Mouse (Mus musculus): ENCODE data around the gene Ptgdr. TPM values are rescaled to one million over a fixed set of nuclear protein-coding genes. Genes with fewer than 3 reads are reported as not detected.

Ptgdr gene
- polyA plus RNA-seq, 1 experiment from 2014 or later, result 0.47 TPM

Other genes with a start within 250 kb of the Ptgdr start
- not detected in 2 replicates for gene Gm5624, start 231.4 kb downstream of the Ptgdr start, polyA plus RNA-seq (2016; fragmentation: Nextera tagmentation; extraction: Ambion mirVana)
- not detected in 2 replicates for gene Gm8257, start 152.9 kb downstream of the Ptgdr start, polyA plus RNA-seq (2016; fragmentation: Nextera tagmentation; extraction: Ambion mirVana)
- gene Gm8267, start 109.0 kb downstream of the Ptgdr start, polyA plus RNA-seq (2016; fragmentation: Nextera tagmentation; extraction: Ambion mirVana), result not detected in 2 replicates
- gene Ptger2, start 128.8 kb upstream of the Ptgdr start, polyA plus RNA-seq (2016; fragmentation: Nextera tagmentation; extraction: Ambion mirVana), result 0.77 and 0.78 TPM in 2 replicates